Mouse (Mus musculus) myocyte (in vitro differentiated cells): ENCODE data around the gene Slc16a8.

Experiments used
- CEBPB ChIP-seq: IDR thresholded peaks from 2 replicates; pipeline ENCODE4 v1.6.1; 2011; ENCODE audit warnings: mild to moderate bottlenecking, moderate library complexity; ENCODE audit not compliant: poor library complexity, insufficient read depth, severe bottlenecking
- E2F4 ChIP-seq: IDR thresholded peaks from one replicate; pipeline ENCODE4 v1.6.1; 2011; ENCODE audit warnings: mild to moderate bottlenecking, control low read depth, moderate library complexity; ENCODE audit not compliant: insufficient read depth
- MAX ChIP-seq: IDR thresholded peaks from one replicate; pipeline ENCODE4 v1.6.1; 2011; ENCODE audit warnings: low read depth, mild to moderate bottlenecking, control low read depth
- MYOD1 ChIP-seq, 3 experiments: IDR thresholded peaks; one replicate each; pipeline ENCODE4 v1.6.1; 2011; ENCODE audit warnings: control low read depth in 2 of 3, low read depth in 2 of 3, mild to moderate bottlenecking in 2 of 3, moderate library complexity in 1 of 3; ENCODE audit not compliant: insufficient read length in 2 of 3, control insufficient read depth in 1 of 3
- POLR2A ChIP-seq: IDR thresholded peaks from one replicate; pipeline ENCODE4 v1.6.1; 2011; ENCODE audit warnings: low read depth, mild to moderate bottlenecking, control low read depth, moderate library complexity; ENCODE audit not compliant: insufficient read length
- POLR2AphosphoS2 ChIP-seq: IDR thresholded peaks from one replicate; pipeline ENCODE4 v1.6.1; 2011; ENCODE audit warnings: low read depth, control low read depth; ENCODE audit not compliant: insufficient read length
- REST ChIP-seq: IDR thresholded peaks from one replicate; pipeline ENCODE4 v1.6.1; 2011; ENCODE audit warnings: mild to moderate bottlenecking, control low read depth, moderate library complexity; ENCODE audit not compliant: insufficient read depth, insufficient read length
- SRF ChIP-seq: IDR thresholded peaks from one replicate; pipeline ENCODE4 v1.6.1; 2011; ENCODE audit warnings: low read depth; ENCODE audit not compliant: control insufficient read depth, insufficient read length
- TCF12 ChIP-seq: IDR thresholded peaks from one replicate; pipeline ENCODE4 v1.6.1; 2011; ENCODE audit warnings: mild to moderate bottlenecking, control low read depth; ENCODE audit not compliant: poor library complexity, insufficient read depth, severe bottlenecking
- TCF3 ChIP-seq: IDR thresholded peaks from one replicate; pipeline ENCODE4 v1.6.1; 2011; ENCODE audit warnings: low read depth, control low read depth; ENCODE audit not compliant: insufficient read length
- USF1 ChIP-seq: IDR thresholded peaks from one replicate; pipeline ENCODE4 v1.6.1; 2011; ENCODE audit warnings: low read depth, mild to moderate bottlenecking, control low read depth, moderate library complexity

GRCm38 (mm10) chr15:79235268-79235667 is 19.3 kb downstream of the Slc16a8 start:
- TF ChIP-seq CEBPB (no peak), POLR2A (no peak), MYOD1 (IDR thresholded peaks at IDR 0.05; ENCODE audit: control insufficient read depth in 1 of 3, insufficient read length in 2 of 3, low read depth in 2 of 3) (no peak), MAX (no peak), SRF (no peak), USF1 (no peak), TCF12 (no peak), POLR2AphosphoS2 (no peak), E2F4 (no peak), TCF3 (no peak), REST (no peak)
